Mouse (Mus musculus) c-Kit-positive CD71-positive TER-119-negative erythroid progenitor cells, embryonic 14.5 days (primary cell): ENCODE data around the gene Misp.

Experiments used
- DNase-seq: peaks from one replicate; pipeline ENCODE4 v3.0.0-alpha.2; 2013; ENCODE audit warnings: low read depth

The Misp gene

DNA sequence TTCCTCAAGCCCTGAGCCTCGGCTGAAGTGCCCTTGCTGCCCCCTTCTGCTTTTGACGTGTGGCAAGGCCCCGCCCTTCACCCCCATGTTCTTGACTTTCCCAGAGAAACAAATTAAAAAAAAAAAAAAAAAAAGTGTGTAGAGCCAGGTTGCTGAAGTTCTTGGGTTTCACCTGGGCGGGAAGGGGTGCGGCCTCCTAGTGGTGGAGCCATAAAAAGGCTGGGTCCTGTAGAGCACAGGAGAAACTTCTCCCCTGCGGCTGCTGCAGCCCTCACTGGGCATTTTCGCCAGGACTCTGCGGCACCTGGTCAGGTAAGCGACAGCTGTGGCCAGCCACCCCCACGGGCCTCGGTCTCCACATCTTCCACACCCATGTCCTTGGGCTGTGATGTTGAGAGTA lies at the start of gene Misp:
Gene Misp (plus strand): TSS at position 208 of the 400 bp plus-strand sequence.
- no peak for DNase-seq

DNA sequence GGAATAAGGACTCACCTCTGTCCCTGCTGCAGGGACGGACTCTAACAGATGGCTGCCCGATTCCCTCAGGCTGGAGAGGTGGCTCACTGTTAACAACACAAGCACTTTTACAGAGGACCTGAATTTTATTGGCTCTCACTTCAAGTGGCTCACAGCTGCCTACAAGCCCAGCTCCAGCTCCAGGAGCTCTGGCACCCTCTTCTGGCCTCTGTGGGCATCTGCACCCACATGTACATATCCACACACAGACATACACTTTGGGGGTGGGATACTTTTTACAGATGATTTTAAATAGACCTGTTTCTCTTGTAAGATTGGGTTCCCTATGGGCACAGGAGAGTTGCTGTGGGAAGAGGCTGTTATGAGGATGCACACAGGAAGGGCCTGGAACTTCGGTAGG lies 48.5 kb upstream of the Misp start:
- DNase-seq = no peak

DNA sequence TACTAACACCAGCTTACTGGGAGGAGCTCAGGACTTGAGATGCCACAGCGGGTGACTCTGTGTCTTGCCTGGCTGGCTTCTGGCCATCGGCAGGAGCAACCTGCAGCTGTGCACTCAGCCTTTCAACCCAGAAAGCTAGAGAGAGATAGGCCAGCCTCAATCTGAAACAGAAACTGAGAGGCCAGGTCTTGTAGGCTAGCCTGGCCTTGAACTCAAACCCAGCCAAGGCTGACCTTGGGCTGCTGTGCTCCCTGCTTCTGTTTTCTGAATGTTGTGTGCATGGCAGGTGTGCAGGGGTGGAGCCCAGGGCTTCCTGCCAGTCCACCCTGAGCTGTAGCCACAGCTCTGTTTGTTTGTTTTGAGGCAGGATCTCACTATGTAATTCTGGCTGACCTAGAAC lies 47.6 kb upstream of the Misp start:
- no peak for DNase-seq

GRCm38 (mm10) chr10:79774486-79775279 lies 46.1 kb upstream of the Misp start:
- no peak for DNase-seq

DNA sequence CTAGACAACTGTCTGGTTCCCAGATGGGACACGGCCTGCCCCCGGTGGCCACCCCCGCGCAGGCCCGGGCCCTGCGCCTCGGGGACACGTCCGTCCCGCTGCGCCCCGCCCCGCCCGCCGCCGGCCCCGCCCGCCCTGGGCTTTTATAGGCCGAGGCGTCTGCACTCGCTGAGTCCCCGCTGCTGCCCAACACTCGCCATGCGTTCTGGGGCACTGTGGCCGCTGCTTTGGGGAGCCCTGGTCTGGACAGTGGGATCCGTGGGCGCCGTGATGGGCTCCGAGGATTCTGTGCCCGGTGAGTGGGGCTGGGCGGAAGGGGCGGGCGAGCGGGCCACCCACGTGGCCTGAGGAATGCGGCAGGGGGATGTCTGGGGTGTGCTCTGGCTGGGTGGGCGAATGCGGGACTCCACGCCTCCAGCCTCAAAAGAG lies 43.7 kb upstream of the Misp start, which contains the start of gene Fstl3:
Gene Fstl3 (plus strand): TSS at position 170 of the 429 bp plus-strand sequence.
- no peak for DNase-seq

DNA sequence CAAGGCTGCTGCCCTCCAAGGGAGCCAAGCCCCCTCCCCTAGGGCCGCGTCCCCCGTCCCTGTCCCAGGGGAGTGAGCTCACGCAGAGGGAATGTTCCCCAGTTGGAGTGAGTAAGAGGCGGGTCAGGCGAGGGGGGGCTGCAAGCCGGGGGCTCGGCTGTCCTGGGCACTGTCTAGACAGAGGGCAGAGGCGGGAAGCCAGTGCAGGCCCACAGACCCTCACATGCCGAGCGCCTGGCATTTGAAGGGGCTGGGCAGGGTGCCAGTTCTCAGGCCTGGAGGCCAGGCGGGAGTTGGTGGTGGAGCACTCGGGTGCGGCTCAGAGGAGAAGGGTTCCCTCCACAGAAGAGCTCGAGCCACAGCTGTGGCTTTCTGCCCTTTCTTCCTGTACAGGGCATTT lies 42.8 kb upstream of the Misp start:
- DNase-seq = no peak

DNA sequence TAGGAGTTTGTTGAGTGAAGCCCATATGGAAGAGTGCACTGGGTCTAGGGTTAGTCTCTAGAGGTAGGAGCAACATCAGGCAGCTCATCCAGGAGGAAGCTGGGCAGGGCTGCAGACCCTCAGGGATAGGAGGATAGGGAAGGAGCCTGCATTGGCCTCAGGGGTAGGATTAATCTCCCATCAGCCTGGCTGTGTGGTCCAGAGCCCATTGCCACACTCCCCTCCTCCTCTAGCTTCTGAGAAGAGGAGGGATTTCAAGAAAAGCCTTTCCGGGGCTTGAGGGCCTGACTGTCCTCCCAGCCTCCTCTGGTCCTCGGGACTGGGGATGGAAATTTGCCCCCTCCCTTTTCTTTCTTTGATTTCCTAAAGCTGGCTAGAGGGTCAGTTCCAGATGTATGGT lies 41.6 kb upstream of the Misp start:
- DNase-seq = no peak

GRCm38 (mm10) chr10:79779784-79780663 lies 40.8 kb upstream of the Misp start:
- peak; percentile 94 for DNase-seq

DNA sequence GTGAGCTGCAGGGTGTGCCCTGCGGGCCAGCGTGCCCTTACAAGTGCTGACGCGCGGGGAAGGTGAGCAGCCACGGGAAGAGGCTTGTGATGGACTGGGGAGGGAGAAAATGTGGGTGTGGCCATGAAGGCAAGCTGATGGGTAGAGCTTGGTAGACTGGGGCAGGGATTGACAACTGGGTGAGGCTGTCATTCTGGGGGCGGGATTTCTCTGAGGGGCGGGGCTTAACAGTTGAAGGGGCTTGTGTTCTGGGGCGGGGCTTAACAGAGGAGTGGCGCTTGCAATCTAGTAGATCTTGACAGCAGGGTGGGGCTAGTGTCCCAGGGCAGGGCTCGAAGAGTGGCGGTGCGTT lies 40.1 kb upstream of the Misp start:
- DNase-seq = peak; percentile 75

- DNase-seq = no peak
These were observed 39.6 kb upstream of the Misp start for GRCm38 (mm10) chr10:79781139-79781538.

GRCm38 (mm10) chr10:79781956-79782355 lies 38.8 kb upstream of the Misp start:
- no peak for DNase-seq

DNA sequence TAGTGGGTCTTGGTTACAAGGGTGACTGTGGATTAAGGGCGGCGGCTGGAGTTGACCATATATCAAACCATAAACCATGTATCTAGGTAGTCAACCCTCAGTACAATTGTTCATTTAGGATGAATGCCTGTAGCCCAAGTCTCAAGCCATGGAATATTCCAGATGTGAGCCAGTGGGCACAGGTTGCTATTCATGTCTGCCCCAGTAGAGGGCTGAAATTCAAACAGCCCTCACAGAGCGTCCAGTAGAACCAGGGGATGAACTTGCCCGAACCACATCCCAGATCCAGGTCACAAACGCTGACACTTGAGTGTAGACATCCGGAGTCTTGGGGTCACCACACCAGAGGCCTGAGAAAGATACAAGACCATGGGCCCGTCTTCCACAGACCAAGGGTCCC lies 37.7 kb upstream of the Misp start:
- no peak for DNase-seq

DNA sequence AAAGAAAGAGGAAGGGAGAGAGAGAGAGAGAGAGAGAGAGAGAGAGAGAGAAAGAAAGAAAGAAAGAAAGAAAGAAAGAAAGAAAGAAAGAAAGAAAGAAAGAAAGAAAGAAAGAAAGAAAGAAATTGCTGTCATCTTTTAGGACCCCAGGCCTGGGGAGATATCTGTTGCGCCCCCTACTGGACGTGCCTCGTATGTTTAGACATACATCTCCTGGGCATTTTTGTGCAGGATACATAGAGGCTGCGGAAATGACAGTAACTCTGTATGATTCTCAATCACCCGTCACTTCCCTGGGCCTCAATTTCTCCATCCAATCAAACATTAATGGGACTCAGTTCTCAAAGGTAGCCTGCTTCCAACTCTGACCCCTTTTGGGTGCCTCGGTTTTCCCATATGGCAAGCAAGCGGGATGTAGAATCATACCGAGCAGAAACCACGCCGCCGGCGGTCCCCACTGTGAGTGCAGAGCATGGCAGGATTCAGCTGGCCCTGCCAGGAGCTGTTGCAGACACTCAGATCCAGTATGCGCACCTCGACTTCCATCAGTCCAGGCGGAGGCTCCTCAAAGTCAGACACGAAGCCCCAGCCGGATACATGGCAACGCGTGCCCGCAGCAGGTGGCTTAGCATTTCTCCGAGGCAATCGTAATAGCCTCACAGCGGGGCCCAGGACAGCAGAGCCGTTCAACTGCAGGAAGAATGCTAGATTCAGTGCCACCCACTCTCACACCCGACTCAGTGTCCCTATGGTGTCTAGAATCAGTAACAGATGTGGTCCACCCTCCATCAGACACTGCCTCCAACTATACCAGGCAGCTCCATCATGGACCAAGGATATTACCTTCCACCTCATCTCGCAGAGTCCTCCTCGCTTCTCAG lies 36.6 kb upstream of the Misp start:
- peak; percentile 51 for DNase-seq

DNA sequence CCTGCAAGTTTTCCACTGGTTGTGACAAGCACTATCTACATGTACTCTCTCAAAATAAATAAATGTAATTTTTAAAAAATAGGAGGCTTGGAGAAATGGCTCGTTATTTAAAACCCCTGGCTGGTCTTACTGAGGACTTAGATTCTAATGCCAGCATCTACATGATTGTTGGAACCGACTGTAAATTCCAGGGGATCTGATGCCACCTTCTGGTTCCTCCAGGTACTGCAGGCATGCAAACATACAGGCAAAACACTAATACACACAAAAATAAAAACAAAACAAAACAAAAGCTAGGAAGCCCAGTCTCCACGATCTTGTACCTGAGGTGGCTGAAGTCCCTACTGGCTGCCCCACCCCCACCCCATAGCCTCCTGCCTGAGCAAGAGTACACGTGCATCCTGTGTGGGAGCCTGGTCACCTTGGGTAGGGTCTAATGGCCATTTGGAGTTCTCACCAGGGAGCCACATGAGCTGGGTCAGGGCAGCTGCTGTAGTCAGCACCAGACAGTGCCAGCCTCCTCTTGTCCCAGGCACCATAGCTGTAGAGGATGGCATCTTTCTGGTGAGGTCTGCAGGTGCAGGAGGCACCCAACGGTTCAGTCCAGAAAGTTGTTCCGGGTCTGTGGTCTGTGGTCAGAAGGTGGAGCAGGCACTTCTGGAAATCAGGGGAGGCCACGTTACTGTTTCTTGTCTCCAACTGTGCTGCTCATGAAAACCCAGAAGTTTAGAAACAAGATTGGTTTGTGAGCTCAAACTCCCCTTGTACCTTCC lies 32.2 kb upstream of the Misp start:
- peak; percentile 66 for DNase-seq

DNA sequence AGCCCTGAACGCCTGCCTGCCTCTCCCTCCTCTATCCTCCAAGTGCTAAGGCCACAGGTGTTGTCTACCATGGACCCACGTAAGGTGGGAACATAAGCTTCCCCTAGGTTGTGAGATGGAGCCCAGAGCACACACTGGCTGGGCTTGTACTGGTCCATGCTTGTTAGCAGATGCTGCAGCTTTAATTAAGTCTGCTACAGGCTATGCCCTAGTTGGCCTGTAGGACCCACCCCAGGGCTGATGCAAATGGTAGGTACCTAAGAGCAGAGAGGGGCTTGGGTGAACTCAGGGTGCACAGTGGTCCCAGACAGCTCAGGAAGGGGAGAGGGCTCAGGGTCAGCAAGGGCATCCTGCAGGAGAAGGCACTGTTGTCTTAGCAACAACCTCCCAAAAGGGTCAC lies 31.2 kb upstream of the Misp start:
- no peak for DNase-seq

DNA sequence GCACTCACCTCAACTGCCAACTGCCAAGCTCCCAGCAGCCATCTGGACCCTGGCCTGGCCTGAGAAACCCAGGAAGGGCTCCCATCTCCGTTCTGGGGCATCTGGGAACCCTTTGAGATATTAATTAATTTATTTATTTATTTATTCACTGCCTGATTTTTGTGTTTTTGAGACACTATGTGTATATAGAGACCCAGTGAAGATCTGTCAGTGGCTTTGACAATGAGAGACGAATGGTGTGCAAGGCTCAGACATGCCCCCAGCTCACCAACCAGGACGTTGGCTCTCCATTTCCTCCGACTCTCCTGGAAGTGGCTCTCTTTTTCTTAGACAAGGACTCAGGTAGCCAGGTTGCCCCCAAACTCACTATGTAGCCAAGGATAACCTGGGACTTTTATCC lies 29.9 kb upstream of the Misp start, which contains the start of gene Prss57:
Gene Prss57 (minus strand): TSS at position 101 of the 400 bp plus-strand sequence.
- no peak for DNase-seq

DNA sequence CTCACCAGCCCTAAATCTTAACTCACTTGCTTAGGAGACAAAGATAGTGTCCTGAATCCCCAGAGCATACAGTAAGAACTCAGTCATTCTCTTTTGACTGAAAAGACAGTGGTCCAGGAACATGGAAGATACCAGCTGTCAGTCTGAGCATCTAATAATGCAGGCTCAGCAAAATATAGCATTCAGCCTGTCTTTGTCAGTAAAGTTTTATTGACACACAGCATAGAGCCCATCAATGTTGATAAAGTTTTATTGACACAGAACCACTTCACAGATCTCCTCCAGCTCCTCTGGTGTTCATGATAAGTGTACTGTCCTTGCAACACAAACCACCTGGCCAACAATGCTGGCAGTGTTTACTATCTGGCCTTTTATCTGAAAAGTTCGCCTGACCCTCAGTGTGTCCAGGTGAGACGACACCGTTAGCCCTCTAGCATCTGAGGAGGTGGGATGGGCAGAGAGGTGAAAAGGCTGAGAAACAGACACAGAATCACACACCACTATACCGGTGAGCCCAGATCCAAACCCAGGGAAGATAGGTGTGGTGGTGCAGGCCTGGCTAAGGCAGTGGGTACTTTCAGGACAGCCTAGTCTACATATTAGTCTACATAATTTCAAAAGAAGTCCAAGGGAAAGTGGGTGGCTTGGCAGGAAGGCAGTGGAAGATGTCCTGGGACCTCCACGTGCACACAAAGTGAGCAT lies 28.3 kb upstream of the Misp start:
- no peak for DNase-seq

DNA sequence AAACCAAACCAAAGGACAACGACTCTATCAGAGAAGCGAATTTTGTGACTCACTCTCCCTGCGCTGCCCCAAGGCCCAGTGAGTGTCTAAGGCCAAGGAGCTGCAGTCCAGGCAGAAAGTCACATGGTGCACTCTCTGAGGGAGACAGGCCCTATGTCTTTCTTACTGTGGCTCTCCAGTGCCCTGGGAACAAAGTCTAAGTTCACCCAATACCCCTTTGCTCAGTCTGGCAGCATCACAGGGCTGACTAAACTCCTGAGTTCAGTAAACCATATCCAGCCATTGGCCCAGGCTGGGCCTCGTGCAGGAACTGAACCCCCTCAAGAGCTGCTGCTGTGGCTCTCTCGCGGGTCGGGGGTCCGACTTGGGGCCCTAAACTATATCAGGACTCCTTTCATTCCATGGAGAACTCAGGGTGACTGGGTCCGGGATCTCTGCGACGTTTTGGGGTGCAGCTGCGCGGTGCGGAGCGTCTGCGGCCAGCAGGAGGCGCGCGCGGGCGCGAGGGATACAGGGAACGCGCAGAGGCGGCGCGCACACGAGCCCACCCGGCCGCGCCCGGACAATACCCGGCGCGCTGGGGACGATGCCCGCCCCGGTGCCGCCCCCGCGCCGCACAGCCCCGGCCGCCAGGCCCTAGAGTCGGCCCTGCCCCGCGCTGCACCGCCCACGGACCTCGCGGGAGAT lies 27.6 kb upstream of the Misp start, which contains the start of gene Palm:
Gene Palm (plus strand): TSS at position 522 of the 687 bp plus-strand sequence.
- peak; percentile 44 for DNase-seq

DNA sequence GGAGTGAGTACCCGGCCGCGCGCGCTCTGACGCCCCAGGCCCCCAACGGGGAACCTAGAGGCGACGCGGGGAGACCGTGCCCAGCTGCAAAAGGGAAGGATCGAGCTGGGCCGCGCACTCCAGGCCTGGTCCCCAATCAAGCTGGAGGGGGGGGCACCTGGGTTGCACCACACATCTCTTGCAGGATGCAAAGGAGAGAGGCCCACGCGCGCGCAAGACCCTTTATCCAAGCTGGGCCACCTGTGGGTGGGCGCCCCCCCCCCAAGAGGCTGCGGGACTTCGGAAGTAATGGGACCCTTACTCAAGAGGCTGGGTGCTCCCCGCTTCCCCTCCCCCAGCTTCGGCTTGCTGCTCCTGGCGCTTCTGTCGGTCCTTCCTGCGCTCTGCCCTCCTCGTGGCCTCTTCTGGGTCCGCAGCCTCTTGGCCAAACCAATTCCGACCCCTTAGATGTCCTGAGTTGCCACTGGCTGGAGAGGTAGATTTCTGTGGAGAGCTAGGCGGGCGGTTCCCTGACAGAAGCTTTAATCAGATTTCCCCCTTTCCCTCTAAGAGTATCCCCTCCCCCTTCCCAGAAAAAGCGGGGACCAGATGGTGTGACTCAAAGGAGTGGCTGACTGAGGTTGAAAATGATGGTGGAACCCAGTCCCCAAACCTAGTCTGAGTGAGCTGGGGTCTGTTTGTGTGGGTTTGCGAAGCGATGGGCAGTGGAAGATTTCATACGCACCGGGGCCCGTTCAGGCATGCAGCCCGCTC lies 26.9 kb upstream of the Misp start:
- no peak for DNase-seq
